Mouse (Mus musculus) kidney, embryonic 16.5 days (tissue): Measurements from ENCODE around the gene Amy2a3. TPM values are rescaled to one million over a fixed set of nuclear protein-coding genes. Genes with fewer than 3 reads are reported as not detected.
"Not testable (repeated sequence)": the region's sequence is repeated elsewhere in the genome, so short reads cannot be mapped to it uniquely, and the experiment has no call there.

Source experiments
- ATAC-seq: fragments of 200-750 bp; cut with Nextera tagmentation; 2 replicates; pipeline ENCODE4 v1.8.0; 2017; ENCODE audit warnings: moderate TSS enrichment; ENCODE audit not compliant: low FRiP score, low TSS enrichment
- H3K27ac ChIP-seq: fragments of 300-500 bp; sonication (generic); 2 replicates; pipeline ENCODE4 v1.5.1; 2014; ENCODE audit warnings: low read length
- H3K27me3 ChIP-seq: fragments of 300-500 bp; sonication (generic); 2 replicates; pipeline ENCODE4 v1.6.1; 2014; ENCODE audit warnings: low read length, control low read depth, mixed read lengths; ENCODE audit not compliant: insufficient read depth
- H3K36me3 ChIP-seq: fragments of 300-500 bp; sonication (generic); 2 replicates; pipeline ENCODE4 v1.6.1; 2014; ENCODE audit warnings: low read length, control low read depth, mixed read lengths; ENCODE audit not compliant: insufficient read depth
- H3K4me1 ChIP-seq: fragments of 300-500 bp; sonication (generic); 2 replicates; pipeline ENCODE4 v1.6.1; 2014; ENCODE audit warnings: low read length, control low read depth, mixed read lengths; ENCODE audit not compliant: insufficient read depth
- H3K4me2 ChIP-seq: fragments of 300-500 bp; sonication (generic); replicated peaks from 2 replicates; pipeline ENCODE4 v1.6.1; 2014; ENCODE audit warnings: low read depth, low read length
- H3K4me3 ChIP-seq: fragments of 300-500 bp; sonication (generic); 2 replicates; pipeline ENCODE4 v1.5.1; 2014; ENCODE audit warnings: mild to moderate bottlenecking, low read length
- H3K9ac ChIP-seq: fragments of 300-500 bp; sonication (generic); replicated peaks from 2 replicates; pipeline ENCODE4 v1.6.1; 2014; ENCODE audit warnings: low read length
- H3K9me3 ChIP-seq: fragments of 300-500 bp; sonication (generic); 2 replicates; pipeline ENCODE4 v1.6.1; 2016; ENCODE audit warnings: low read length, control low read depth
- WGBS: fragments of 180-500 bp; shearing (Covaris S2); extraction: QIAGEN DNeasy Blood & Tissue Kit; methylation state at CpG from one replicate; pipeline ENCODE4 v1.1.7; 2014; 5-methylcytosine and 5-hydroxymethylcytosine counted together
- polyA plus RNA-seq: library from polyadenylated mRNA; unstranded; fragments of >200 nt; fragmentation: Nextera tagmentation; extraction: Ambion mirVana; gene quantifications from 2 replicates; pipeline ENCODE4 v1.2.1, GENCODE M21; 2015

Amy2a3 gene
- not detected in 2 replicates for polyA plus RNA-seq

DNA sequence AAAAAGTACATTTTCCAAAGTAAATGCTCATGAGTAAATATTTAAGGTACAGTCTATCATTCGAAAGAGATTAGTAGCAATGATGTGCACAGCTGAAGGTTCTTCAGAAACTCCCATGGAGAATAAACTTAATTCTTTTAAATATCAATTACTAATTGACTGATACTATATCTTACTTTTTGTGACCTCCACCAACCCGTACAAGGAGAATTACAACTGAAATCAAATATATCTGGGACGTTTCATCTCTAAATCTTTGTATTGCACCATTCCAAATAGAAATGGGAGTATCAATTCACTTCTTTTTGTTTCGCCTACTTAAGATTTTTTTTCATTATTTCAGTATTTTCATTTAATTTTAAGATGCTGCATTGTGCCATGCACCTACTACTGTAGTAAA, at the start of gene Amy2a3:
Gene Amy2a3 (minus strand): TSS at position 101 of the 400 bp plus-strand sequence.
- not testable (repeated sequence) for ATAC-seq, H3K4me1 ChIP-seq, H3K27me3 ChIP-seq, H3K9ac ChIP-seq, H3K4me3 ChIP-seq, H3K27ac ChIP-seq, H3K36me3 ChIP-seq, H3K4me2 ChIP-seq, H3K9me3 ChIP-seq
- no CpG with 5 or more reads among the region's 4 CpGs for WGBS

DNA sequence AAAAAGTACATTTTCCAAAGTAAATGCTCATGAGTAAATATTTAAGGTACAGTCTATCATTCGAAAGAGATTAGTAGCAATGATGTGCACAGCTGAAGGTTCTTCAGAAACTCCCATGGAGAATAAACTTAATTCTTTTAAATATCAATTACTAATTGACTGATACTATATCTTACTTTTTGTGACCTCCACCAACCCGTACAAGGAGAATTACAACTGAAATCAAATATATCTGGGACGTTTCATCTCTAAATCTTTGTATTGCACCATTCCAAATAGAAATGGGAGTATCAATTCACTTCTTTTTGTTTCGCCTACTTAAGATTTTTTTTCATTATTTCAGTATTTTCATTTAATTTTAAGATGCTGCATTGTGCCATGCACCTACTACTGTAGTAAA, 32.7 kb upstream of the Amy2a3 start, which contains the start of gene Amy2a2:
Gene Amy2a2 (minus strand): TSS at position 101 of the 400 bp plus-strand sequence.
- not testable (repeated sequence) for H3K4me1 ChIP-seq, H3K27me3 ChIP-seq, ATAC-seq, H3K27ac ChIP-seq, H3K36me3 ChIP-seq, H3K9me3 ChIP-seq, H3K4me3 ChIP-seq, H3K4me2 ChIP-seq, H3K9ac ChIP-seq
- no CpG with 5 or more reads among the region's 4 CpGs for WGBS

DNA sequence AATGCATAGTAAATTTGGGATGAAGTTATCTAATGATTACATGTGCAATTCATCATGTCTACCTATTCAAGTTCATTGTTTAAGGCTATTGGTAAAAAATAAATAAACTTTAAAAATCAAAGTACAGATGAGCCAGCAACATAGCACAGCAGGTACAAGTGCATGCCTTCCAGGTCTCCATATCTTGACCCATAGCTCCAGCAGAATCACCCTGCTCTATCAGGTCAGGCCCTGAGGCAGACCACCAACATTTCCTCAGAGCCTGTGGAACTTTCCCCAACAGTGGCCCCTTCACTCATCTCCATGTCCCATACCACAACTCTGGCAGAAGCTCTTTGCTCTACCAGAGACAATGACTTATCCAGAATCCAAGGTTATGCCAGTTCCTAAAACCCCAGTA, 21.6 kb upstream of the Amy2a3 start:
- H3K9me3 ChIP-seq, H3K4me3 ChIP-seq, H3K4me1 ChIP-seq, H3K27ac ChIP-seq, H3K9ac ChIP-seq, ATAC-seq, H3K4me2 ChIP-seq, H3K36me3 ChIP-seq, H3K27me3 ChIP-seq: not testable (repeated sequence)

DNA sequence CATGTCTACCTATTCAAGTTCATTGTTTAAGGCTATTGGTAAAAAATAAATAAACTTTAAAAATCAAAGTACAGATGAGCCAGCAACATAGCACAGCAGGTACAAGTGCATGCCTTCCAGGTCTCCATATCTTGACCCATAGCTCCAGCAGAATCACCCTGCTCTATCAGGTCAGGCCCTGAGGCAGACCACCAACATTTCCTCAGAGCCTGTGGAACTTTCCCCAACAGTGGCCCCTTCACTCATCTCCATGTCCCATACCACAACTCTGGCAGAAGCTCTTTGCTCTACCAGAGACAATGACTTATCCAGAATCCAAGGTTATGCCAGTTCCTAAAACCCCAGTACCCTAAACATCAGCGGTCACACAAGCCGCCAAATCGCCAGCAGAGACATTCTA, 10.9 kb downstream of the Amy2a3 start:
- H3K9ac ChIP-seq, H3K27me3 ChIP-seq, H3K9me3 ChIP-seq, H3K36me3 ChIP-seq, H3K4me3 ChIP-seq, ATAC-seq, H3K4me2 ChIP-seq, H3K27ac ChIP-seq, H3K4me1 ChIP-seq: not testable (repeated sequence)
- WGBS, result no CpG with 5 or more reads among the region's 3 CpGs

DNA sequence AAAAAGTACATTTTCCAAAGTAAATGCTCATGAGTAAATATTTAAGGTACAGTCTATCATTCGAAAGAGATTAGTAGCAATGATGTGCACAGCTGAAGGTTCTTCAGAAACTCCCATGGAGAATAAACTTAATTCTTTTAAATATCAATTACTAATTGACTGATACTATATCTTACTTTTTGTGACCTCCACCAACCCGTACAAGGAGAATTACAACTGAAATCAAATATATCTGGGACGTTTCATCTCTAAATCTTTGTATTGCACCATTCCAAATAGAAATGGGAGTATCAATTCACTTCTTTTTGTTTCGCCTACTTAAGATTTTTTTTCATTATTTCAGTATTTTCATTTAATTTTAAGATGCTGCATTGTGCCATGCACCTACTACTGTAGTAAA, 32.5 kb downstream of the Amy2a3 start, which contains the start of gene Amy2a4:
Gene Amy2a4 (minus strand): TSS at position 101 of the 400 bp plus-strand sequence.
- not testable (repeated sequence) for H3K9me3 ChIP-seq, H3K4me2 ChIP-seq, ATAC-seq, H3K9ac ChIP-seq, H3K4me1 ChIP-seq, H3K4me3 ChIP-seq, H3K27me3 ChIP-seq, H3K27ac ChIP-seq, H3K36me3 ChIP-seq
- no CpG with 5 or more reads among the region's 4 CpGs for WGBS

DNA sequence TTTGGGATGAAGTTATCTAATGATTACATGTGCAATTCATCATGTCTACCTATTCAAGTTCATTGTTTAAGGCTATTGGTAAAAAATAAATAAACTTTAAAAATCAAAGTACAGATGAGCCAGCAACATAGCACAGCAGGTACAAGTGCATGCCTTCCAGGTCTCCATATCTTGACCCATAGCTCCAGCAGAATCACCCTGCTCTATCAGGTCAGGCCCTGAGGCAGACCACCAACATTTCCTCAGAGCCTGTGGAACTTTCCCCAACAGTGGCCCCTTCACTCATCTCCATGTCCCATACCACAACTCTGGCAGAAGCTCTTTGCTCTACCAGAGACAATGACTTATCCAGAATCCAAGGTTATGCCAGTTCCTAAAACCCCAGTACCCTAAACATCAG, 43.6 kb downstream of the Amy2a3 start:
- H3K27me3 ChIP-seq, H3K4me2 ChIP-seq, H3K9me3 ChIP-seq, H3K36me3 ChIP-seq, ATAC-seq, H3K27ac ChIP-seq, H3K4me1 ChIP-seq, H3K4me3 ChIP-seq, H3K9ac ChIP-seq: not testable (repeated sequence)

DNA sequence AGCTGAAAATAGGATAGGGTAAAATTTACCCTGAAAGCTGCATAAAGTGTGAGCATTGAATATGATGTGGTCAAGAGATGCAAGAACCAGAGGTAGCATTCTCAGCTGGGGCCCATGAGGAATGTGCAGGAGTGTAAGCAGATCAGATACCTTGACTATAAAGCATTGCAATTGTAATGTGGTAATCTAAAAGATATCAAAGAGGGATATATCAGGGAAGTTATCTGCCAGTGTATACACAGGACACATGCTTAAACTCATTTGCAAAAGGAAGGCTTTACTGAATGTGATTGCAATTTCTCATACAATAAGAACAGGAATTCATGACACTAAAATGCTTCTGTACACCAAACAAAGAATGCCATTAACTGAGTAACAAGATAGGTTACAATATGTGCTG, 44.3 kb downstream of the Amy2a3 start:
- not testable (repeated sequence) for H3K27ac ChIP-seq, H3K27me3 ChIP-seq, H3K4me1 ChIP-seq, H3K9me3 ChIP-seq, H3K9ac ChIP-seq, H3K4me2 ChIP-seq, ATAC-seq, H3K36me3 ChIP-seq, H3K4me3 ChIP-seq

Other genes with a start within 250 kb of the Amy2a3 start
- 0.07 and 0.17 TPM in 2 replicates for gene Amy2a5, start 65.2 kb downstream of the Amy2a3 start, polyA plus RNA-seq
- not detected in 2 replicates for gene Amy2a4, start 32.6 kb downstream of the Amy2a3 start, polyA plus RNA-seq
- gene Amy2a2, start 32.6 kb upstream of the Amy2a3 start, polyA plus RNA-seq, result not detected in 2 replicates
- 0.45 TPM in 1 of 2 replicates, not detected in the other for gene Amy2a1, start 208.4 kb upstream of the Amy2a3 start, polyA plus RNA-seq